Mouse (Mus musculus): Measurements from ENCODE around the gene Sp140.
A peak's percentile ranks its signal among the peaks of the same experiment; 100 is the strongest.
"Not testable (repeated sequence)": the region's sequence is repeated elsewhere in the genome, so short reads cannot be mapped to it uniquely, and the experiment has no call there.

The Sp140 gene

DNA sequence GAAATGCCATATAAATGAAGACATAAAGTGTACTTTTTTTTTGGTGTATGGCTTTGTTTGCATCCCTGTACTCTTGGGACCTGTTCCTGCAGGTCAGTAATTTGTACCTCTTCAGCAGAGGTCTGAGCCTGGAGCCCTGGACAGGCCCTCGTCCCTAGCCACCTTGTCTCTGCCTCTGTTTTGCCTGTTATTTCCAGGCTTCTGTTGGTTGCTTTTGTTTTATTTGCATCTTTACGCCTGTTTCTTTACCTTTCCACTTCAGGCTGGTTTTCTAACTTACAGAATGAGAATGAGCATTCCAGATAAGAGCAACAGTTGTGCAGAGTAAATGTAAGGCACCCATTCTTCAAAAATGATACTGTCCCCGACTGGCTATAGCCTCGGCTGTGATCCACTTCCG, at the start of gene Sp140:
Gene Sp140, plus strand, starts transcription at position 301 of the 400 bp plus-strand sequence.
- DNase-seq: not testable (repeated sequence)

- DNase-seq: not testable (repeated sequence)
These were observed 44.9 kb upstream of the Sp140 start for GRCm38 (mm10) chr1:85555261-85555660.

DNA sequence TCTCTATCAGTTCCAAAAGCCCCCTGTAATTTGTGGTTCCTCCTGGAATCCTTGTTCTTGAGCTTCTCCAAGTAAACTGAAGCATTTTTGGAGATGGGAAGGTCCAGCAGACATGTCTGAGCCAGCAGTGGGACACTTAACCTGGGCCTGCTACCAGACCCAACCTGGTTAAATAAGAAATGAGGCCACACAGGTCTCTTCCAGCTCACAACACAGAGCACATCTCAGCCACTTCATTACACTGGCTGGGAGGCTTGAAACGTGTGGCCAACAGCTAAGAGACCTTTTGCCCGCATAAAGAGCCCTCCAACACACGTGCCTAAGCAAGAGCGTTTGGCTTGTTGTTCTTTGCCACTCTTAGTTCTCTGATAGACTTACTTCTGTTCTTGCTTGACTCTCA, 26.6 kb upstream of the Sp140 start:
- not testable (repeated sequence) for DNase-seq

- not testable (repeated sequence) for DNase-seq
These were observed 24.8 kb upstream of the Sp140 start, which contains the start of gene G530012D18Rik for GRCm38 (mm10) chr1:85575376-85575775. TSS of gene G530012D18Rik (plus strand) at chr1:85575676.

DNA sequence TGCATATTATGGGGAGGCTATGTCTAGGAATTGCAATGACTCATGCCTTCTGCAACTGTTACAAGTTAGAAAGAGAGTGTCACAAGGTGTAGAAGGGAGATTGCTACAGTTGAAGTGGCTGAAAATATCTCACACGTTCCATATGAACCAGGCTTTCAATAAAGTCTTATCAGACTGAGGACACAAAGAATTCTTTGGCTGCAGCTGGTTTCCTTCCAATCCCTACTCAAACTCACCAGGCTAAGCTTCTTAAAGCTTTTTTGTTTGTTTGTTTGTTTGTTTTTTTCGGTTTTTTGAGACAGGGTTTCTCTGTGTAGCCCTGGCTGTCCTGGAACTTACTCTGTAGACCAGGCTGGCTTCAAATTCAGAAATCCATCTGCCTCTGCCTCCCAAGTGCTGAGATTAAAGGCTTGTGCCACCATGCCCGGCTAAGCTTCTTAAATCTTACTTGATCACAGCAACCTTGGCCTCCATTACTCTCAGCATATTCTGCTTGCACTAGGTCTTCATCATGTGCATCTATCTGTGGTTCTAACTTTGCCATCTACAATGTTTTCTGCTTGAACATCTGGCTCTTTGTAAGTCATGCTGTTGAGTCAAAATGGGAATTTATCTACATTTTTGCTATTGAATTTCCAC, 21.7 kb upstream of the Sp140 start:
- not testable (repeated sequence) for DNase-seq

- DNase-seq: not testable (repeated sequence)
These were observed 20.7 kb upstream of the Sp140 start for GRCm38 (mm10) chr1:85579199-85580147.

GRCm38 (mm10) chr1:85580148-85580534, 20.0 kb upstream of the Sp140 start:
- DNase-seq: not testable (repeated sequence)

GRCm38 (mm10) chr1:85580578-85580977, 19.6 kb upstream of the Sp140 start:
- not testable (repeated sequence) for DNase-seq

DNA sequence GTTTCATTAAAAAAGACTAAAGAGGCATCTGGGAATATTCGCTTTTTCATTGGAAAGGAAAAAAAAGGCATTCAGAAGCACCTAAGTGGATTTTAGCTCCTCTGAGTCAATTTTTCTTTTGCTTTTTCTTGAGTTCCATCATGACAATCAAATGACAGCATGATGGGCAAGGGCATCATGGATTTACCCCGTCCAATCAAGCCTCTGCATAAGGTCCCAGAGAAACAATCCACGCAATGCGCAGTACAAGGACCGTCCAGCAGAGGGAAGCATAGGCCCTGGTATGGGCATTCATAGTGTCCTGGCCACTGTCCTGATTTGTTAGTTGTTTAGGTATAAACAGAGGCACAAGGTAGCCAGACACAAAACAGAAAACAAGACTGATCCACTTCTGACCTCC, 18.7 kb upstream of the Sp140 start:
- DNase-seq: not testable (repeated sequence)

GRCm38 (mm10) chr1:85588697-85589096, 11.5 kb upstream of the Sp140 start:
- not testable (repeated sequence) for DNase-seq

DNA sequence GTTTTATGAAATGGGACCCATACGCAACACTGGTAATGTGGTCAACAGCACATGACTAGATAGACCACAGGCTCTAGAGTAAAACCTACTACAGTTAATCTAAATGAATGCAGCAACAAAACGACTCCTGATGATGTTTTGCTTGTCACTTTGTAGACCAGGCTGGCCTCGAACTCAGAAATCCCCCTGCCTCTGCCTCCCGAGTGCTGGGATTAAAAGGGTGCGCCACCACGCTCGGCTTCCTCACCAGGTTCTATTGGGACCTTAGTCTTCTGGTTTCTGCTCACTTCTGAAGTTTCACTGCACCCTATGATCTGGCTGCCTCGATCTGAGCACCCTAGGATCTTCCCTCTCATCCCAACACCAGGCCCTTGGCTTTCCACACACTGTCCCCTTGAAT, 7.7 kb upstream of the Sp140 start:
- not testable (repeated sequence) for DNase-seq

DNA sequence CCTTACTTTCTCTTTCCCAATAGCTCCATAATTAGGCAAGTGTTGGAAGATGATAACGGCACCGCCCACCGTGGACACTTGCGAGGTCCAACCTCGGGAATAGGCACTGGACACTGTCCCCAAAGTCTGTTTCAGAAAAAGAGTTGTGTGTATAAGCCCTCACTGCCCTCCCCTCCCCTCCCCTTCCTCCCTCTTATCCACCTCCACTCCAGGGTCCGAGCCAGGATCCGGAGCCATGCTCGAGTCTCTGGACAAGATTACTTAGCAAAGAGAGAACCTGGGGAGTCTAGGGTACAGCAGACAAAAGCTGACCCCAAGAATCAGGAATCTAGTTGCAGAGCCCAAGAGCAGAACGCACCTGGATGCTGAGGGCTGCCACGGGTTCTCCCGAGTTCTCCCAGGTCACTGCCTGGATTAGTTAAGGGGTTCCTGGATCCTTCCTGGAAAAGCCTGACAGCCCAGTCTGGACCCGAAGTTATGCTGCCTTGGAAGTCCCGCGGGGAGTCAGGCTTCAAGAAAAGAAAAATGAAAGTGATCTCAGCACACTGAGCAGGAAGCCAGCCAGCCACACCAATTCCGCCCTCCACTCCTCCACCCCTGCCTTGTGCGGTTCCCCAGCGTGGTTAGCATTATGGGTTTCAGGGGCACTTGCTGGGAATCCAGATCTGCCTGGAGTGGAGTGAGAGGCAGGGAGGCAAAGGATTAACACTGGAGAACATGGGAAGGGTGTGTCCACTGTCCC, 1.7 kb upstream of the Sp140 start, which contains the start of gene Sp110:
Gene Sp110, minus strand, starts transcription at position 547 of the 742 bp plus-strand sequence.
- DNase-seq: not testable (repeated sequence)

DNA sequence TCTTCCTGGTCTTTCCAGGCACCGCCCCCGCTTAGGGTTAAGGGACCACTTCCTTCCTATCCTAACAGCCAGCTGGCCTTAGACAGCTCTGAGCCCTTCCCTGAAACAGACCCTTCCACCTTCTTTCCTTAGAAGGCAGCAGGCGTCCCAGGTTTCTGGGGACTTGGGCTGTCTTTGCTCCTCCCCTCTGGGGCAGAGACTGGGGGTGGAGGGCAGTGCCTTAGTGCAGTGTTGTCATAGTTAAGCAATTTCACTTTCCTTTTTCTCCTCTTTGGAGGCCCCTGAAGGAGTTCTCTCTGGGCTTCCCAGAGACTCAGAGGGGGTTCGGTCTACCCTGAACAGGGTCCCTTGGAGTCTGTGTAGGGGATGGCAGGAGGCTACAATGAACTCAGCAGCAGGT, 616 bp downstream of the Sp140 start:
- peak; percentile 36 for DNase-seq

- DNase-seq: not testable (repeated sequence)
These were observed 4.2 kb downstream of the Sp140 start for GRCm38 (mm10) chr1:85604341-85604740.

DNA sequence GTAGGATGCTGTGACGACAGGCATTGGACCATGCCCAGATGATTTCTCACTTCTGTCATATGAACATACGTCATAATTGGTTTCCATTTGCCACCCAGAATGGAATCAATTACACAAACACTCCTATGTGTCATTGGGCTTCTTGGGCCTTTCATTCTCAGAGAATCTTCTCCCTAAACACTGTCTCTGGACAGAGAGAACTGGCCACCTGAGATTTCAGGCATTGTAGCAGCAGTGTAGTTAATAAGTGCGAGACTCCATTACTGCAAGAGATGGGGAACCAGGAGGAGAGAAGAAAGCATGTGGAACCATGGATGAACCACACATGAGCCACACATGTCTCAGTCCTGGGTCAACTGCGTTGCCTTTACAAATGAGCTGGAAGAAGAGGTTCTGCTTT, 8.2 kb downstream of the Sp140 start:
- not testable (repeated sequence) for DNase-seq

- not testable (repeated sequence) for DNase-seq
These were observed 10.4 kb downstream of the Sp140 start for GRCm38 (mm10) chr1:85610581-85610980.

- DNase-seq: not testable (repeated sequence)
These were observed 14.9 kb downstream of the Sp140 start for GRCm38 (mm10) chr1:85615096-85615495.

- not testable (repeated sequence) for DNase-seq
These were observed 15.6 kb downstream of the Sp140 start for GRCm38 (mm10) chr1:85615819-85616218.

DNA sequence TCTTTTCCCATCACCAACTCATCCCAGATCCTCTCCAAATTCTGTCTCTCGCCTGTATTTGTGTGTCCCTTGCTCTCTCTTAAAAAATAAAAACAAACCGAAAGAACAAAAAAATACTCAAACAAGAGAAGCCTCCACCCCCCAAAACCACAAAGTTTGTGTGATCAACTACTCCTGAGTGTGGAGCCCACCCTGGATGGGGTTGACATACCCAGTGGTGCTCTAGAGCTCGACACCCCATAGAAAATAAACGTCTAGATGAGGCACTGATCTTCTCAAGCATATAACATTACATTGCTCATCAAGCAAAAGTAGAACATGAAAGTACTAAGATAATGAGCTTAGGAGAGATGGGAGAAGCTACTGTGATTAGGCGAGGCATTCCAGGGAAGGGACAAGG, 17.0 kb downstream of the Sp140 start:
- DNase-seq: not testable (repeated sequence)

DNA sequence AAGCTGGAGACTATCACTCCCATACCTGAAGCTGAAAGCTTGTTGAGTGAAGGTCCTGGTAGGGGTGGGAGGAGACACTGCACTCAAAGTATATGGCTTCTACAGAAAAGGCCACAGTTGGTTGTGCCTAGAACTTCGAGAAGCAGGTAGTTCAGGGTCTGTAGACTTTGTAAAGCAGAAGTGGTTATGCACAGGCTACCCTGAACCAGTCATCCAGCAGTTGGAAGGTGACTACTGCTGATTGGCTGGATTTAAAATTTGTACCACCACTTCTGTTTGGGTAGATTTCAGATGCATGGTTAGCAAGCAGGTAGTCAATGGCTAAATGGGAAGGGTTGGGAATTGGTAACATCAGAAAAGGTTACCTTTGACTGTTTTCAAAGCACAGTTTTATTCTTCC, 18.5 kb downstream of the Sp140 start:
- DNase-seq: not testable (repeated sequence)

DNA sequence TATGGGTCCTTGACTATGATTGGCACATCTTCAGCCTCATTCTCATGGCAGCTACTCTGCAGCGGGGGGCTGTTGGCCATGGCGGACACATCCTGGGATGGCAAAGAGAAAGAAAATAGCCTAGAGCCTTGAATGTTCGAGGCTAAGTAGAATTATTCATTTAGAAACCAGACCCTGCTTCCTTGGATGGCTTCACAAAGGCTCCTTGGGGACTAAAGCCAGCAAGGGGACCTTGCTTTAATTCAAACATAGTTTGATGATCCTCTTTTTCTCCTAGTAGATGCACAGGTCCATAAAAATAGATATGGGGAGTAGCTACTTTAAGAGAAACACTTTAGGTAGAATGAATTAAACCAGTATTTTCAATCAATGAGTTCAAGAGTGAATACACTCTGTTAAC, 36.8 kb downstream of the Sp140 start:
- not testable (repeated sequence) for DNase-seq

DNA sequence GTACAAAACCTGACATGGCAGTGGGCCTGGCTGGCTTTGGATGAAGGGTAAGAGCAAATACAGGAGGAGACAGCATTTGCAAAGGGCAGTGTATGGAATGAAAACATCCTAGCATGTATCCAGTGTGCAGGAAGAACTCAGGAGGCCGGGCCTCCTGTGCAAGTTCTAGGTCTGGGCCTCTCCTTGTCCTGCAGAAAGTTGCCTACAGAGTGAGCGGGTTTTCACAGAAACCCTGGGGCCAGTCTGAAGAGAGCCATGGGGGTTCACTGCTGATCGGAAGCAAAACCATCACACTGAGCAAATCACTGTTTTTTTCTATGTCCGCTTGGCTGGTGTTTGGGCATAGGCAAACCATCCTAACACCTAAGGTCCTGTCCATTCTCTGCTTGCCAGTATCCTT, 38.0 kb downstream of the Sp140 start:
- DNase-seq: peak; percentile 15

GRCm38 (mm10) chr1:85649881-85650280, 49.7 kb downstream of the Sp140 start, which contains the start of gene Sp100:
TSS of gene Sp100 (plus strand) at chr1:85649988.
- DNase-seq: peak; percentile 17
